Mouse (Mus musculus): ENCODE data around the gene Catsper2.

DNA sequence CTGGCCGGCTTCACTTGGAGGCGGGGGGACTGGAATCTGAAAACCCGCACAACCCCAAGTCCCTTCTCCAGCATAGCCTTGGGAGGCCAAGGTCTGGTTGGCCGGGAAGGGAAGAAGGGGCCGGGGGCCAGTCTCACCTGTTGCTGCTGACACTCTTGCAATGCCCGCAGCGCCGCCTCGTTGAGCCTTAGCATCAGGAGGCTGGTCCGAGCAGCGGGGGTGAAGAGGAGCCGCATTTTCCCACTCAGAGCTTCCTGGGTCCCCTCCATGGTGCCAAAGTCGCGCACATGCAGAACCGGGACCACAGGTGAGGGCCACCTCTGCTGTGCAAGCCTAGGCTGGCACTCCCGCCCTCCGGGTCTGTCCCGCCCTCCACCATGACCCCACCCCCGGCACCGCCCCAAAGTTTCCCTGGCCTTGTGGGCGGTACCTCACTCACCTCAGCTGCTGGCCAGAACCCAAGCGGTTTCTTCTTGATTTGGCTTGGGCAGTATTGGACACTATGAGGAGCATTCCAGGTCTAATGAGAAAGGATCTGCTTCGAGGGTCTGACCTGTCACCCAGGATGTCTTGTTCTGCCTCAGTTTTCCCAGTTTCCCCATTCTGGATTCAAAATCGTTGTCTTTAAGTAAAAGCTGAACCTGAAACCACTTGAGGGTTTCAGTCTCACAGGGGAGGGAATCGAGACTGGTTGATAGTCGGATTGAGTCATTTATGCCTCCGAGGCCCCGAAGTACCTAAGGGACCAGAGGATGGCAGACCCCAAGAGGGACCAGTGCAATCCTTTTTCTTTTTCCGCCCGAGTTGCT is 28.9 kb upstream of the Catsper2 start:
- TF ChIP-seq CTCF (IDR thresholded peaks at IDR 0.05; ENCODE audit: low read depth) (no peak), EP300 (IDR thresholded peaks at IDR 0.05; ENCODE audit: low read depth) (no peak)

All from liver, embryonic 14.5 days (tissue).